Mouse (Mus musculus): ENCODE results near the gene Ranbp10.
"Not testable (repeated sequence)": the region's sequence is repeated elsewhere in the genome, so short reads cannot be mapped to it uniquely, and the experiment has no call there.

The Ranbp10 gene

DNA sequence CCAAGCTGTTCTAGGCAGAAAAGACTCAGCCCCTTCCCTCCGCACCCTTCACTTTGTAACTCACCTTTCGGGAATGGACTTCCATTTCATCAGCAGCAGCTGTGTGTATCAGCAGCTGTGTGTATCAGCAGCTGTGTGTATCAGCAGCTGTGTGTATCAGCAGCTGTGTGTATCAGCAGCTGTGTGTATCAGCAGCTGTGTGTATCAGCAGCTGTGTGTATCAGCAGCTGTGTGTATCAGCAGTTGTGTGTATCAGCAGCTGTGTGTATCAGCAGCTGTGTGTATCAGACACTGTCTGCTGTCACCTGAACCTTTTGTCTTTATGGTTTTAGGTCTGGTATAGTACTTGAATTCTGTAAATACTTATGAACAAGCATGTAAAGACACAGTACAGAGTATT lies 6.6 kb upstream of the Ranbp10 start:
- DNase-seq: not testable (repeated sequence)

DNA sequence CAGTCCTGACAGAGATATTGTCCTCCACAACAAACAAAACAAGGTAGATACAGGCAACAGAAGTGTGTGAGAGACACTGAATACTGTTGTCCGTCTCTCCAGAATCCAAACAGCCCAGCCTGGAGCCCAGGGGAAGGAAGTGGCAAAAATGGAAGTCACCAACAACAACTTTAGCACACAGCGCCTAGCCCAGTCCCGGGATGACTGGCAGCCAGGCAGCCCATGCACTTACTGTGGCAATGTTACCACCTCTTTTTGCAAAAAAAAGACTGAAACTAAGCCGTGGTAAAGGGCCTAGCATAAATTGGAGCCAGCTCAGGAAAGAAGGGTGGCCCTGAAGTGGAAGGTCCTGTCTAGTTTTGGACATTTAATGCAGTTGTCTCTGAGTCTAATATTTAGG lies 771 bp downstream of the Ranbp10 start:
- no peak for DNase-seq

DNA sequence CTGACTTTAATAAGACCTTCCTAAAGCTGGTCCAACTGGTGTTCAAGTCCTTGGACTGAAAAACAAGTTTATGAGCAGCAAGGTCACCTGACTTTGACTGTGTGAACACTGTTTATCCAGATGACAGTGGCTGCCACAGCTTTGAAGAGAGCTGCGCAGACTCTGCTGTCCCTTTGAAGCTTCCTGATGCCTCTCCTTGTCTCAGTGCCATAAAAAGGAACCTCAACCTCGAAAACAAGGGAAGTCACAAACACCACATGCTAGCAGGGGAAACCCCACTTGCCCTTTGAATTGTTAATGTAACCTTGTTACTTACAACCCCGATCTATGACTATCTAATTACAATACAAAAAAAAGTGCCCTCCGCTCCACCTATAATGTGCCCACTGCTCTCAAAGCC lies 1.6 kb downstream of the Ranbp10 start:
- no peak for DNase-seq

GRCm38 (mm10) chr8:105820925-105821324 lies 6.2 kb downstream of the Ranbp10 start:
- DNase-seq: no peak

DNA sequence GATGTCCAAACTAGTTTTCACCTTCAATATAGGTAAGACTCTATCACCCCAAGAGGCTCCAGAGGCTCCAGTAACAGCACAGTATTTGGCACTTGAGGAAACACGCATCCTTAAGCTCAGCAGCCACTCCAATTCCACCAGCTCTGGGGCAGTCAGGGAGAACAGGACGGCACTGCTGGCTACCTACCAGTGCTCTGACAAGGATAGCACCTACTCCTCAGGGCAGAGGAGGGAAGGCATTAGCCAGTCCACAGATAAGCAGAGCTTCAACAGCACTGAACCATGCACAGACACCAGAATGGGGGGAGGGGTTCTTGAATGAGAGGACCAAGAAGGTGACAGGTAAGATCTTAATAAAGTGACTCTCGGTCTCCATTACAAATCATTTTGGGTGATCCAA lies 7.5 kb downstream of the Ranbp10 start:
- DNase-seq: no peak

GRCm38 (mm10) chr8:105813241-105813640 lies 13.9 kb downstream of the Ranbp10 start:
- no peak for DNase-seq

DNA sequence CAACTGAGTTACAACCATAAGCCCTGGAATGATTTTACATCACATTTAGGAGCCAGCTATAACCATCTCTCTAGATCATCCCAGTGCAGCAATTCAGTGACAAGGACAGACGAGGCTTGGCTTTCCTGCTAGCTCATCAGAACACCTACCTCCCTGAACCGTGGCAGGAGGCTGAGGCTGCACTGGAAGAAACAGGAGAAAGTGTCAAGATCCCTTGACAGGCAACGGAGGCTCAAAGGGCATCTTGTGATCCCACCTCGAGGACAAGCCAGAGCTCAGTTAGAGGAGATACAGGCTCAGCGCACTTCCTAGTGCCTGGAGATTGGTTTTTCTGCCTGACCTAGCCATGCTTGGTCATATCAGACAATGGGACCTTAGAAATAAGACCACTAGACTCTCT lies 14.6 kb downstream of the Ranbp10 start:
- no peak for DNase-seq

DNA sequence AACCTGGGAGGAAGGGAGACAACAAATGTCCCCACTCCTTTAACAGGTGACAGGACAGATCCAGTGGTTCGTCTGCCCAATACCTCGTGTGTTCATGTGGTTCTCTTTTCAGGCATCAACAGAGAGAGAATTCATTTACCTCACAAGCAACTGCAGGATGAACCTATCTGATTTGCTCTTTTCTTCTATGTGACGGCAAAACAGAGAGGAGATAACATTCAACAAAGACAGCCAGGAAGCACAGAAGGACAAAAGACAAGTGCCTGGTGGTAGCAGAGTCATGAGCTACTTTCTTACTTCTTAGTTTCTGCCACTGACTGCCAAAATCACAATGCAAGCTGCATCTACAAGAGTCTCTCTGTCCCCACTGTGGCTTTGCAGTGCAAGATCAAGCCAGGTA lies 15.6 kb downstream of the Ranbp10 start:
- no peak for DNase-seq

GRCm38 (mm10) chr8:105811061-105811460 lies 16.1 kb downstream of the Ranbp10 start:
- no peak for DNase-seq

DNA sequence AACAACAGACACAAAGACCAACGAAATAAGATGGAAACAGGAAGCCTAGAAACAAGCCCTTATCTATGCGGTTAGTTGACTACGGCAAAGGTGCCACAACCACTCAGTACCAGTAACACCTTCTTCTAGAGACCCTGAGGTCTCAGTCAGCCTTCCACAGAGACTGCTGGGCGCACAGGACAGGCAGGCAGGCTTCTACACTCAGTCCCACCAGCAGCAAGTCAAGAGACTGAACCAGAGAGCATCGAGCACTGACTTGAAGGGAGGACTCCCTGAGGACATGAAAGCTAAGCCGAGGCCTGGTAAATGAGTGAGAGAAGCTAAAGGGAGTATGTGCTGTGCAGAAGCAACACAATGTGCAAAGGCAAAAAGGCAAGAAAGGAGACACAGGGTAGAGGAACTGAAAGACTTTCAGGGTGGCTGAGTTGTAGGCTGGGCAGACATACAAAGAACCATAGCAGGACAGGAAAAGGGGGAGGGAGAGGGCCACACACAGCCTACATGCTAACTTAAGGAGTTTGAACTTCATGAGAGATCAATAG lies 16.8 kb downstream of the Ranbp10 start:
- no peak for DNase-seq

- DNase-seq: no peak
These were observed 18.7 kb downstream of the Ranbp10 start for GRCm38 (mm10) chr8:105808480-105808879.

- no peak for DNase-seq
These were observed 19.4 kb downstream of the Ranbp10 start for GRCm38 (mm10) chr8:105807766-105808165.

DNA sequence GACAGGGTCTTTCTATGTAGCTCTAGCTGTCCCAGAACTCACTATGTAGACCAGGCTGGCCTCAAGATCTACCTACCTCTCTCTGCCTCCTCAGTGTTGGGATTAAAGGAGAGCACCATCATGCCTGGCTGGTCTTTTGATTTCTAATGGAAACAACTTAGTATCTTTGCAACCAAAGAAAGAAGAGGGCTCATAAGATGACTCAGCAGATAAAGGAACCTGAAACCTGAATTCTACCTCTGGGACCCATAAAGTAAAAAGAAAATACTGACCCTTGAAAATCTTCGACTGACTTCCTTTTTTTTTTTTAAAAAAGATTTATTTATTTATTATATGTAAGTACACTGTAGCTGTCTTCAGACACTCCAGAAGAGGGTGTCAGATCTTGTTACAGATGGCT lies 21.2 kb downstream of the Ranbp10 start:
- DNase-seq: no peak

- no peak for DNase-seq
These were observed 21.8 kb downstream of the Ranbp10 start for GRCm38 (mm10) chr8:105805346-105805745.

GRCm38 (mm10) chr8:105804797-105805196 lies 22.4 kb downstream of the Ranbp10 start:
- DNase-seq: no peak

DNA sequence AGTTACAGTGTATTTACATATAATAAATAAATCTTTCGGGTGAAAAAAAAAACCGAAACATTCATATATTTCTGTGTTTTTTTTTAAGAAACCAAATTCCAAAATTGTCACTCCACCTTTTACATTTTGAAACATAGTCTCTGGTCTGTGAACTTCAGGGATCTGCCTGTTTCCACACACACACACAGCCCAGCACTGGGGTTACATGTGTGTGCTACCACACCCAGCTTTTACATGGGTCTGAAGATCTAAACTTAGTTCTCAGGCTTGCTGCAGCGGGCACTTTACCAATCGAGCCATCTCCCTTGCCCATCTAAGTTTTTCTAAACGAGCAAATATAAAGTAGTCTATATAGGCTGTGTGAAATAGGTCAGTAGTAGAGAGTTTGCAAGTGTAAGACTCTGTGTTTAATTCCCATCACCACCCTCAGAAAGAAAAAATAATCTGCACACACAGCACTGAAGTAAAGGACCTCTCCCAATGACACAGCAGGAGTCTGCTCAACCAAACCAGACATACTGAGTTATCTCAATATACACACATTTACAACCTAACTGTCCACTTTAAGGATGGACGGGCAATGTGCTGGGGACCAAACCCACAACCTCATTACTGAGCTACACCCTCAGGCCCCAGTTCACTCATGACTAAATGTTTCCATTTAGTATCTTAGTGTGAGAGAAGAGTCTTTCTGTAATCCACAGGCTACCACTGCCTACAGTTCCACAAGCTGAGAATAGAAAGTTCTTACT lies 25.8 kb downstream of the Ranbp10 start:
- no peak for DNase-seq

DNA sequence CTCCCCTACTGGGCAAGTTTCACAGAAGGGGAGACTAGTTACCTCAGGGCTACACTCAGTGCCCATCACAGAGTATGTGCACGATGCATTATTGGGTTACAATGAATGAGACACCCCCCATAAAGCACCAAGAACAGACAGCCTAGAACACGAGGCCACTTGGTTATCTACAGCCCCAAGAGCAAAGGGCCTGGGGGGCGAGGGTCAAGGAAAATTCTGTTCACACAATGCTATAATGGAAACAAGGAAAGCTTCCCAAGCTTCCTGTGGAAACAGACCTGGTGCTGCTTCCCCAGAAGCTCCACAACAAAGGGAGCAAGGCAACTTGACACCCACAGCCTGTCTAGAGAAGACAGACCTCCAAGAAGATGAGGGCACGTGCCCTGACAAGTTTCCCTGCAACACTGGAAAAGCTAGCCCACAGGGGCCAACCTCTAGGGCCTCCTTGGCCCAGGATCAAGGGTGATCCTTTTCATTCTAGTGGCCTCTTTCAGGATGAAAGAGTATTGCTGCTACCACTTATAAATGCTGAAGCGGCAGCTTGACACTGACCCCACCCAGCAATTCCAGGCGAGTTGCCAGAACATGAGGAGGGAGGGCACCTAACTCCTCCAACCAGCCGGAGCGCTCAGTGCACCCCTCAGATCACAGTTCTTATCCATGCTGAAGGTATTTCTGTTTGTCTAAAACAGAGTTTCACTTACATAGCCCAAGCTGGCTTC lies 27.9 kb downstream of the Ranbp10 start:
- no peak for DNase-seq

GRCm38 (mm10) chr8:105798408-105798807 lies 28.7 kb downstream of the Ranbp10 start:
- no peak for DNase-seq

- no peak for DNase-seq
These were observed 31.4 kb downstream of the Ranbp10 start for GRCm38 (mm10) chr8:105795785-105796184.

DNA sequence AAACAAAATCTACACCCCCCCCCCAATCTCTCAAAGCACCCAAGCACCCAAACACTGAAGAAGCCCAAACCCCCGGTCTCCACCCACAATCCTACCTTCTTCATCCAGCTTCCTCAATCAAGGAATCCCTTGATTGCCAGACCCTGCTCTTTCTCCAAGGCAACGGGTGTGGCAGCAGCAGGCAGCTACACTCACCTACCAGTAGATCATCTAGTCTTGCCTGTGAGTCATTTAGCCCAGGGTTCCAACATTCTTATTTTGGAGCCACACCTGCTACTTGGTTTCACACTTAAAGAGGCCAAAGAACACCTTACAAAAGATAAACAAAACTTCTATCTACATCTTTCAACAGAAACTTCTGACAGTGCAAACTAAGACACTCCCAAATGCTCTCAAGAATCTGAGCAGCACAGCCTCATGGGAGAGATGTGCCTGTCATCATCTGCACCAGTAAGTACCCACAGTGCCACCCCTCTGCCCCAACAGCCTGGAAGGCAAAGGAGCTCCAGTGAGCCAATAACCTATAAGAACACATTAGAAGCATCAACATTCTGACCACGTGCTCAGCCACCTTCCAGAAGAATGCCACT lies 33.0 kb downstream of the Ranbp10 start:
- DNase-seq: no peak

DNA sequence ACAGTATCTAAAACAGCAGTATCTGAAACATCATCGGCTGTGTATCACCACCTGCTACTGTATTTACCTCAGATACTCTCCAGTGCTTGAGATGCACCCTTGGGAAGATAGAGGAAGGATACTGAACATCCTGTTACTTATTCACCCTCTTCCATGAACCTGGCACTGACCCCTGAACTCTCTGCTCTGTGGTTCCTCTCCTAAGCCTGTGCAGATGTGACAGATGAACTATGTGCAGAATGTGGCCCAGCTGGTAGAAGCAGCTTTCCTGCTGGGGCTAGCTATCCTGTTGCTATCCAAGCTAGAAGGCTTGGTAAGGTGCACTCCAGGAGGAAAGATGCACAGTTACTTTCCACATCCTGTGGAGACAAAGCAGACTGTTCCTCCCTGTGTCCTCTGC lies 33.8 kb downstream of the Ranbp10 start:
- DNase-seq: no peak

GRCm38 (mm10) chr8:105789626-105790025 lies 37.5 kb downstream of the Ranbp10 start:
- no peak for DNase-seq

GRCm38 (mm10) chr8:105788927-105789326 lies 38.2 kb downstream of the Ranbp10 start:
- DNase-seq: peak in 1 of 2 experiments; percentile 36

DNA sequence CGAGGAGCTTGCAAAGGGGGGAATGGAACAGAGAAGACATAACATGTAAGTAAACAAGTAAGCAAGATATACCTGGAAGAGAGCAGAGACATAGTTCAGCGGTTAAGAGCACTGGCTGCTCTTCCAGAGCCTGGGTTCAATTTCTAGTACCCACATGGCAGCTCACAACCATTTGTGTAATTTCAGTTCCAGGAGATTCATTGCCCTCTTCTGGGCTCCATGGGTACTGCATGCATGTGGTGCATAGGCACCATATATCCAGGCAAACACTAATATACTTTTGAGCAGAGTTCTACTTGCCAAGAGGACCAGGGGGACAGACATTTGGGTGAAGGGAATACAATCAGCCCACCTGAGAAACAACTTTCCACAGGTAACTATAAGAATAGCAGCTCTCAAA lies 38.9 kb downstream of the Ranbp10 start:
- peak in 1 of 2 experiments; percentile 41 for DNase-seq
